Mouse (Mus musculus): ENCODE results near the gene Gm10662. TPM values are rescaled to one million over a fixed set of nuclear protein-coding genes. Genes with fewer than 3 reads are reported as not detected.
"Not testable (repeated sequence)": the region's sequence is repeated elsewhere in the genome, so short reads cannot be mapped to it uniquely, and the experiment has no call there.

Gene Gm10662
- not detected in 2 replicates for polyA plus RNA-seq (2012; ENCODE audit: insufficient read depth, insufficient read length, low replicate concordance, missing spikeins)

DNA sequence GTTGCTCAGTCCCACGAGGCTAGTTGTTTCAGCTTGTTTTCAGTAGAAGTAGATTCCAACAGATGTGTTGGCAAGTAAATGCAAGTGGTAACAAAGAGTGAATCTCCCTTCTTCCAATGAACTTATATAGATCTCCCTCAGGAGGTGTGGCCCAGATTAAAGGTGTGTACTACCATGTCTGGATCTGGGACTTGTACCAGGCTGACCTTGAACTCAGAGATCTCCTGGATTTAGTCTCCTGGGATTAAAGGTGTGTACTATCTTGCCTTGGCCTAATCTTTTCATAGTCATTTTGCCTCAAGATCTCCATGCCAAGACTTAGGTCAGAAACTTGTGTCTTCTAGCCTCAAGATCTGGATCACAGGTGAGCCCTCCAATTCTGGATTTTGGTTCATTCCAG lies at the start of gene Gm10662:
Gm10662 (minus strand) TSS at position 101 of the 400 bp plus-strand sequence.
- WGBS, result no CpG with 5 or more reads among the region's 1 CpGs
- not testable (repeated sequence) for H3K4me1 ChIP-seq (ENCODE audit: control insufficient read depth, insufficient read depth, low read length); H3K27ac ChIP-seq (ENCODE audit: insufficient read depth, low read depth, low read length); H3K4me3 ChIP-seq (ENCODE audit: insufficient read depth, low read depth, low read length)

DNA sequence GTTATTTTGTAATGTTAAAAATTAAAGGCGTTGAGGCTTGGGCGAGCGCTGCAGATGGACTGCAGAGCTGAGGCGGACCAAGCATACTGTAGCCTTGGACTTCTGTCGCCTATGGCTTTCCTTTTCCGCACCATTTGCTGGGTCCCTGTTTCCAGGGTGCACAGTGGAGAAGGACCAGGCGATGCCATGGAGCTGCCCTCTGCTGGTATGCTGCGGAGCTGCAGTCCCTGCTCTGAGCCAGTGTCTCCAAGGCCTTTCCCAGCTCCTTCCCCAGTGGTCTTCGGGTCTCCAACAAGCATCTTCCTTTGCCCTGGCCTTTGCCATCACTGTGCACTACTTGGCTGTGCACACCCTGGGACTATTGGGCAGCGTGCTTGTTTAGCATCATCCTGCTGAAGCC lies 19.2 kb upstream of the Gm10662 start:
- 90% methylated on average over 10 of the region's 10 CpGs for WGBS
- H3K4me1 ChIP-seq (ENCODE audit: control insufficient read depth, insufficient read depth, low read length); H3K4me3 ChIP-seq (ENCODE audit: insufficient read depth, low read depth, low read length); H3K27ac ChIP-seq (ENCODE audit: insufficient read depth, low read depth, low read length): not testable (repeated sequence)

Other genes starting within 250 kb of the Gm10662 start
- not detected in 2 replicates for gene Gm4214, start 159.8 kb downstream of the Gm10662 start, polyA plus RNA-seq (2012; ENCODE audit: insufficient read depth, insufficient read length, low replicate concordance, missing spikeins)
- gene Gm4216, start 124.6 kb downstream of the Gm10662 start, polyA plus RNA-seq (2012; ENCODE audit: insufficient read depth, insufficient read length, low replicate concordance, missing spikeins), result not detected in 2 replicates
- gene Vmn1r163, start 88.9 kb downstream of the Gm10662 start, polyA plus RNA-seq (2012; ENCODE audit: insufficient read depth, insufficient read length, low replicate concordance, missing spikeins), result not detected in 2 replicates
- gene Gm8720, start 77.0 kb downstream of the Gm10662 start, polyA plus RNA-seq (2012; ENCODE audit: insufficient read depth, insufficient read length, low replicate concordance, missing spikeins), result not detected in 2 replicates
- gene Vmn1r165, start 72.9 kb upstream of the Gm10662 start, polyA plus RNA-seq (2012; ENCODE audit: insufficient read depth, insufficient read length, low replicate concordance, missing spikeins), result not detected in 2 replicates
- gene Vmn1r166, start 107.2 kb upstream of the Gm10662 start, polyA plus RNA-seq (2012; ENCODE audit: insufficient read depth, insufficient read length, low replicate concordance, missing spikeins), result not detected in 2 replicates
- not detected in 2 replicates for gene Gm6902, start 134.4 kb upstream of the Gm10662 start, polyA plus RNA-seq (2012; ENCODE audit: insufficient read depth, insufficient read length, low replicate concordance, missing spikeins)
- gene Nlrp4e, start 156.7 kb upstream of the Gm10662 start, polyA plus RNA-seq (2012; ENCODE audit: insufficient read depth, insufficient read length, low replicate concordance, missing spikeins), result not detected in 2 replicates
- gene Nlrp5, start 241.4 kb upstream of the Gm10662 start, polyA plus RNA-seq (2012; ENCODE audit: insufficient read depth, insufficient read length, low replicate concordance, missing spikeins), result not detected in 2 replicates